Comparison of ENCODE assay signal across 13 mouse cellular contexts in the genomic region with DNA sequence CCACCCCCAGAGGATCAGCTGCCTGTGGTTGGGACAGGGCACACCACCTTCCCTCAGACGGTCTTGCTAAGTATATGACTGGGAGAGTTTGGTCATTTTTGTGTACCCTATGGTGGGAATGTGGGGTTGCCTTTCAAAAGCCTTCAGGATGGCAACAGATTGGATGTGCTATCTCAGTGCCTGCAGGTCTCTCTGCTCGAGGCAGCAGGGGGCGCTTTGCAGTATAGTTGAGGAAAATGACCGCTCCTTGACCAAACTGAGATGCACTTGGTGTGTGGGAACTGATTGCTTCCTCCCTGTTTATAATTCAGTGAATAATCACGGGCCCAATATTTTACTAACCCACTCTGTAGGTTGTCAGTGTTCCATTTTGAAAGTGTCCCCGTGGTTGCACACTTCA. TPM values are rescaled to one million over a fixed set of nuclear protein-coding genes. Genes with fewer than 3 reads are reported as not detected.
DNase-seq lines count a peak whose midpoint lies in the region; ATAC-seq and TF ChIP-seq lines count a peak whose summit lies in the region.
"Had no signal": no experiment of that assay in that cellular context is flagged by ENCODE, and none has a peak within 500 bp of the region (broad histone marks: within the 10 kb centered on the region; RNA-seq: fewer than 3 reads in every experiment).

No protein-coding gene starts in this region.

- no peak overlapping the region for H3K9ac ChIP-seq in hindbrain, embryonic 12.5 days
- H3K9ac ChIP-seq in hindbrain, embryonic 11.5 days (ENCODE audit: low read depth, low read length): no peak overlapping the region
- H3K9ac ChIP-seq in lung, postnatal 0 days (replicated peaks; ENCODE audit: low read depth): no peak overlapping the region
- H3K9ac ChIP-seq in MEL (ENCODE audit: control insufficient read depth, low read depth, low read length, poor library complexity, severe bottlenecking): no peak overlapping the region

- 70% methylated on average over 6 of the region's 6 CpGs for WGBS in hindbrain, embryonic 12.5 days
- 60% methylated on average over 6 of the region's 6 CpGs for WGBS in hindbrain, embryonic 11.5 days
- 60% methylated on average over 6 of the region's 6 CpGs for WGBS in lung, postnatal 0 days

- no peak overlapping the region for H3K4me2 ChIP-seq in hindbrain, embryonic 12.5 days (replicated peaks)
- no peak overlapping the region for H3K4me2 ChIP-seq in hindbrain, embryonic 11.5 days (replicated peaks; ENCODE audit: low read depth, low read length)
- no peak overlapping the region for H3K4me2 ChIP-seq in lung, postnatal 0 days (replicated peaks; ENCODE audit: low read depth, low read length)

- no peak for TF ChIP-seq EP300 in lung, postnatal 0 days (IDR thresholded peaks at IDR 0.05)
- TF ChIP-seq EP300 in MEL (IDR thresholded peaks at IDR 0.05; ENCODE audit: low read depth in 1 of 2, low read length in 2 of 2): no peak

- H3K36me3 ChIP-seq in hindbrain, embryonic 12.5 days: peaks cover 14% of the 10 kb centered on the region
- H3K36me3 ChIP-seq in hindbrain, embryonic 11.5 days (ENCODE audit: control insufficient read depth, insufficient read depth, low read length): no peaks in the 10 kb centered on the region
- 0 out of 2 replicates have a peak, but pooled peaks cover 3% of the 10 kb centered on the region for H3K36me3 ChIP-seq in lung, postnatal 0 days (ENCODE audit: insufficient read depth, low read length)
- H3K36me3 ChIP-seq in MEL (ENCODE audit: control insufficient read depth in 1 of 2, insufficient read depth in 2 of 2, low read length in 2 of 2): no peaks in the 10 kb centered on the region

- no peak overlapping the region for H3K4me3 ChIP-seq in hindbrain, embryonic 12.5 days
- H3K4me3 ChIP-seq in hindbrain, embryonic 11.5 days (ENCODE audit: low read depth, low read length): no peak overlapping the region
- H3K4me3 ChIP-seq in lung, postnatal 0 days (ENCODE audit: low read depth, low read length): no peak overlapping the region
- H3K4me3 ChIP-seq in MEL (ENCODE audit: control insufficient read depth in 1 of 2, insufficient read depth in 1 of 2, low read depth in 2 of 2, low read length in 2 of 2): no peak overlapping the region
- H3K4me3 ChIP-seq: embryonic facial prominence, embryonic 10.5 days had no signal

- no peaks in the 10 kb centered on the region for H3K27me3 ChIP-seq in hindbrain, embryonic 12.5 days
- H3K27me3 ChIP-seq in hindbrain, embryonic 11.5 days (ENCODE audit: control insufficient read depth, insufficient read depth, low read length): no peaks in the 10 kb centered on the region
- H3K27me3 ChIP-seq in lung, postnatal 0 days (replicated peaks; ENCODE audit: insufficient read depth, low read length): no peaks in the 10 kb centered on the region
- no peaks in the 10 kb centered on the region for H3K27me3 ChIP-seq in MEL (ENCODE audit: control insufficient read depth in 1 of 2, insufficient read depth in 2 of 2, low read length in 2 of 2)
- H3K27me3 ChIP-seq: Patski had no signal

- TF ChIP-seq RAD21 in MEL (IDR thresholded peaks at IDR 0.05; ENCODE audit: low read depth, low read length): no peak

- no peaks in the 10 kb centered on the region for H3K79me2 ChIP-seq in MEL (ENCODE audit: control insufficient read depth, insufficient read depth, low read length, poor library complexity)

- no peak for TF ChIP-seq POLR2A in MEL (IDR thresholded peaks at IDR 0.05; ENCODE audit: control insufficient read depth in 1 of 2, insufficient read depth in 1 of 2, low read depth in 1 of 2, low read length in 2 of 2, poor library complexity in 1 of 2)

- H3K4me1 ChIP-seq in hindbrain, embryonic 12.5 days: no peaks in the 10 kb centered on the region
- H3K4me1 ChIP-seq in hindbrain, embryonic 11.5 days (replicated peaks; ENCODE audit: control insufficient read depth, insufficient read depth, low read length): no peaks in the 10 kb centered on the region
- no peaks in the 10 kb centered on the region for H3K4me1 ChIP-seq in lung, postnatal 0 days (ENCODE audit: insufficient read depth, low read depth, low read length)
- no peaks in the 10 kb centered on the region for H3K4me1 ChIP-seq in MEL (ENCODE audit: control insufficient read depth in 1 of 2, insufficient read depth in 2 of 2, low read length in 2 of 2)

- 0 out of 2 replicates have a peak, but pooled peaks have one; percentile 6 for ATAC-seq in hindbrain, embryonic 12.5 days (ENCODE audit: low FRiP score)
- ATAC-seq in hindbrain, embryonic 11.5 days (ENCODE audit: low FRiP score): no peak
- ATAC-seq in lung, postnatal 0 days: 0 out of 2 replicates have a peak, but pooled peaks have one; percentile 5
- ATAC-seq in granulocyte monocyte progenitor cell, adult 5-6 weeks (replicated peaks; ENCODE audit: poor library complexity, severe bottlenecking): 0 out of 2 replicates have a peak, but pooled peaks have one; percentile 19
- ATAC-seq: Patski had no signal

- H3K27ac ChIP-seq in hindbrain, embryonic 12.5 days: no peak overlapping the region
- H3K27ac ChIP-seq in hindbrain, embryonic 11.5 days (ENCODE audit: low read depth, low read length): no peak overlapping the region
- no peak overlapping the region; the same call in 1 of the 2 replicates for H3K27ac ChIP-seq in lung, postnatal 0 days (ENCODE audit: low read length)
- H3K27ac ChIP-seq in MEL (ENCODE audit: control insufficient read depth, low read depth, low read length): no peak overlapping the region
- H3K27ac ChIP-seq: embryonic facial prominence, embryonic 10.5 days had no signal

- H3K9me3 ChIP-seq in hindbrain, embryonic 12.5 days (replicated peaks): no peaks in the 10 kb centered on the region
- H3K9me3 ChIP-seq in hindbrain, embryonic 11.5 days (ENCODE audit: control insufficient read depth, low read length): no peaks in the 10 kb centered on the region
- H3K9me3 ChIP-seq in lung, postnatal 0 days (ENCODE audit: low read length): no peaks in the 10 kb centered on the region
- H3K9me3 ChIP-seq in MEL (replicated peaks; ENCODE audit: insufficient read depth, low read length): no peaks in the 10 kb centered on the region
- H3K9me3 ChIP-seq: embryonic facial prominence, embryonic 10.5 days had no signal

- no peak for DNase-seq in hindbrain, embryonic 11.5 days (ENCODE audit: low spot score)
- DNase-seq in lung, postnatal 0 days (ENCODE audit: low spot score): no peak
- no peak for DNase-seq in lung, postnatal 4 days
- no peak for DNase-seq in MEL (ENCODE audit: low read depth, low spot score)
- no peak for DNase-seq in adrenal gland, adult 18-20 months (ENCODE audit: low spot score in 2 of 2)
- DNase-seq: heart, postnatal 36 days had no signal

- TF ChIP-seq CTCF in lung, postnatal 0 days (IDR thresholded peaks at IDR 0.05): peak; percentile 57
- peak; percentile 21 to 58 (median 38); a peak in 5 of 6 replicates for TF ChIP-seq CTCF in MEL (IDR thresholded peaks at IDR 0.05 in 2 of 3, conservative IDR thresholded peaks at IDR 0.05 in 1 of 3; ENCODE audit: control insufficient read depth in 1 of 3, insufficient read depth in 1 of 3, low read depth in 2 of 3, low read length in 3 of 3, poor library complexity in 1 of 3, severe bottlenecking in 1 of 3)

TF ChIP-seq in MEL, 35 proteins besides CTCF, POLR2A, EP300 and RAD21:
- TF ChIP-seq USF1 (IDR thresholded peaks at IDR 0.05; ENCODE audit: low read depth, low read length) (no peak), SMC3 (IDR thresholded peaks at IDR 0.05; ENCODE audit: low read depth, low read length) (0 out of 2 replicates have a peak, but pooled peaks have one; percentile 5)

RNA-seq across cellular contexts. Expression of gene Slc46a2, which starts 12.3 kb away (rescaled TPM):
- 0.09 and 0.10 TPM in 2 replicates for polyA plus RNA-seq in hindbrain, embryonic 12.5 days (2016; fragmentation: Nextera tagmentation; extraction: Ambion mirVana)
- 0.11 TPM in 1 of 2 replicates, not detected in the other for polyA plus RNA-seq in hindbrain, embryonic 11.5 days (2014; fragmentation: Nextera tagmentation; extraction: Ambion mirVana)
- 0.10 TPM in 2 replicates for polyA plus RNA-seq in lung, postnatal 0 days (2015; fragmentation: Nextera tagmentation; extraction: Ambion mirVana)
- not detected in 2 replicates for total RNA-seq in MEL (2012; rRNA removed)
- not detected for polyA plus RNA-seq in MEL (2012; ENCODE audit: insufficient read depth in 1 of 2, insufficient read length in 2 of 2, low read depth in 1 of 2, low replicate concordance in 2 of 2, missing spikeins in 1 of 2)
- total RNA-seq in granulocyte monocyte progenitor cell, adult 5-6 weeks (2014; fragmentation: Nextera tagmentation): not detected in 2 replicates
- total RNA-seq in granulocyte monocyte progenitor cell, adult 5-6 weeks (2017): not detected in 2 replicates
- total RNA-seq in adrenal gland, adult 18-20 months (2021): not detected
- total RNA-seq: layer of hippocampus, adult 18-20 months had no signal
- polyA plus RNA-seq: limb, embryonic 11.5 days; Patski had no signal

RNA-seq across cellular contexts. Expression of gene Mup4, which starts 58.0 kb away (rescaled TPM):
- polyA plus RNA-seq in hindbrain, embryonic 12.5 days (2016; fragmentation: Nextera tagmentation; extraction: Ambion mirVana): not detected in 2 replicates
- polyA plus RNA-seq in hindbrain, embryonic 11.5 days (2014; fragmentation: Nextera tagmentation; extraction: Ambion mirVana): not detected in 2 replicates
- polyA plus RNA-seq in lung, postnatal 0 days (2015; fragmentation: Nextera tagmentation; extraction: Ambion mirVana): not detected in 2 replicates
- not detected in 2 replicates for total RNA-seq in MEL (2012; rRNA removed)
- not detected for polyA plus RNA-seq in MEL (2012; ENCODE audit: insufficient read depth in 1 of 2, insufficient read length in 2 of 2, low read depth in 1 of 2, low replicate concordance in 2 of 2, missing spikeins in 1 of 2)
- not detected in 2 replicates for total RNA-seq in granulocyte monocyte progenitor cell, adult 5-6 weeks (2014; fragmentation: Nextera tagmentation)
- not detected in 2 replicates for total RNA-seq in granulocyte monocyte progenitor cell, adult 5-6 weeks (2017)
- not detected for total RNA-seq in adrenal gland, adult 18-20 months (2021)
- total RNA-seq: heart, postnatal 36 days; layer of hippocampus, adult 18-20 months had no signal
- polyA plus RNA-seq: embryonic facial prominence, embryonic 10.5 days; limb, embryonic 11.5 days; neural tube, embryonic 14.5 days; Patski had no signal
